Mouse (Mus musculus): Measurements from ENCODE around the gene Gm9821.
A peak's percentile ranks its signal among the peaks of the same experiment; 100 is the strongest.

Gene Gm9821

DNA sequence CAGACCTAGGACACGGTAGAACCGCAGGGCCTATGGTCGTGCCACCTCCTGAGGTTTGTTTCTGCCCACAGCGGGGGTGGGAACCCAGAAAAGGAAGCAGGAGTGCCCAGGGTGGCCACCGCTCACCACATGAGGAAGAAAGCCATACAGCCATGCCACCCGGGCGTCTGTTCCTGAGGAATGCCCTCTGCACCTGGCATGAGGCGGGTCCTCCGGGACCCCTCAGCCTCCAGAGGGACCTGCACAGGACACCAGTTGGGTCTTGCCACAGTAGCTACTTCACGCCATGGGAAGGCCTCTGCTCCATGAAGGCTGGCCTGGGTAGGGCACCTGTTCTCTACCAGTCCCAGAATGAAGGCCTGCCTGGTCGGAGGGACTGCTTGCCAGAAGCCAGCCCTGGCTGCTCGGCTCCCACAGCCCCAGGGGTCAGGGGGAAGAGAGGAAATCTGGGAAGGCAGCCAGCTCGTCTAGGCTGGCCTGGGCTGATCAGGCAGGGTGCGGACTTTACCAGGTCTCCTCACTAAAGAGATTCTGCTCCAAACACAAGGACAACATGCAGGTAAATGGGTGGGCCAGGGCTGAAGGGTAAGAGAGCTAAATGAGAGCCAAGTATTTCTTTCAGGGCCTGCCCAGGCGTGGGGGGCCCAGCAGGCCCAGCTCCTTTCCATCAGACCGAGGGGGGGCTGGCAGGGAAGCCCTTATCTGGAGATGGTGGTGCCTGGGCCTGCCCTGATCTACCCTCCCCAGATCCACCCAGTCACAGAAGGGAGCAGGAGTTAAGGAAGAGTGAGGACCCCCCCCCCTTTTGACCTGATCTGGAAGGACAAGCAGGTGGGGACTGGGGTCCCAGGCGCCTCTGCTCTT, 4.1 kb downstream of the Gm9821 start:
- peak; percentile 84 to 90 for DNase-seq

DNA sequence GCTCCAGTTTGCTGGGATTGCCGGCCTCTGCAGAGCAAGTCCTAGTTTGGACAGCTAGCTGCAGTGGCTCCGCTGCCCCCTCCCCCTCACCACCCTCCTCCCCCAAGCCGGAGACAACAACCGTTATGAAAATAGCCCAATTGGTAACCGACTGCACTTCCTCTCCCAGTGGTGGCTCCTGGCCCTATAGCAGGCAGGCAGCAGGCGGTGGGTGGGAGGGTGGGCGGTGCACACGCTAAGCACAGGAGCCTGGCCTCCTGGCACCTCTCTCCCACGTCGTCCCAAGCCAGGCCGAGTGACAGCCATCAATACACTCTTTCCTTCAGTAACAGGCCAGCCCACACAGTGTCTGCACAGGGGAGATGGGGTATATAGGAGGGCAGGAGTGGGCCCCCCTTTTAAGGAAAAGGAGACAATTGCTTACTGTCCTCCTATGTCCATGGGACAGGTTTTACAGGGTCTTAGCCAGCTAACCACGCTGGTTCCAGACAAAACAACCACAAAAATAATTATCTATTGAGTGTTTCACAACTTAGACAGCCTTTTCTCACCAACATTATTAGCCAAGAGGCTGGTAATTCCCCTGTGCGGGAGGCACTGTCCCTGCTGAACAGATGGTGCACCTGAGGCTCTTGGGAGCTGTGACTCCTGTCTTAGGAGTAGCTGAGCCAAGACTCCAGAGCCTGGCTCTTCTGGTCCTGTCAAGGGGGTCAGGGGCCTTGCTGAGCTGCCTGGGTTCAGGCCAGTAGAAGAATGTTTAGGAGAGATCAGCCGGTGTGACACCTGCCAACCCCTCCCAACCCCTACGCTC, 5.0 kb downstream of the Gm9821 start:
- DNase-seq, result peak; percentile 79 to 85

DNA sequence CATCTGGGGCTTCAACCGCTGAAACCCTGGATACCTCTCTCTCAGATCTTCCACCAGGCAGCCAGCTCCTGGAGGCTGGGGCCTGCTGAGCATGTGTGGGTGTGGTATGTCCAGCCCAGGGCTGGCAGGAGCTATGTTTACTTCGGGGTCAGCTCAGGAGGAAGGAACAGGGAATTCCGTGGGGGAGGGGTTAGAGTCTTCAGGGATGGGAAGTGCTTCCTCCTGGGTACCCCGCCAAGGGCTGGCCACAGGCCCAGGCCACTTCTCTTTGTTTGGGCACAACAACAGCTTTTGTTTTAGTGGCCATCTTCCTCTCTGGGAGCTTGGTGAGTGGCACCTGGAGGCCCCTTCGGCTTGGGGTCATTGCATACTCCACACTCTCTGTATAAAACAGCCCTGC, 8.3 kb downstream of the Gm9821 start:
- DNase-seq, result peak; percentile 66 to 73

DNA sequence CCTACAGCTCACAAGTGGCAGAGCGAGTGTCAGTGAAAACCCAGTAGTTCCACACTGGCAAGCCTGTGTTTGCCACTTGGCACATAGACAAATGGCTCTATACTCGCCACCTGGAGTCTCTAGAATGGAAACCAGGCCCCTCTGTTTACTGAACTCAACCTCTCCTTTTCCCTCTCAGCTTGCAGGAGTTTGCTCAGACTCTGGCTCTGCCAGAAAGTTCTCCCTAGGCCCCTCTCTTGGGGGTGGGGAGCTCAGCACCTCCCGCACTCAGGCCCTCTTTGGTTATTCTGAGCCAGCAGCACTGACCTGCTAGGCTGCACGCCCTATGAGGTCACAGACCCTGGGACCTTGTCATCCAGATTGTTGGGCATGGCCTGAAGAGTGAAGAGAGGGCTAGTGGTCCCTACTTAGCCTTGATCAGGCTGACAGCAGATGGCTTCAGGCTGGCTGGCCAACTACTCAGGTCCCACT, 9.7 kb downstream of the Gm9821 start:
- DNase-seq, result peak; percentile 73 to 76

DNA sequence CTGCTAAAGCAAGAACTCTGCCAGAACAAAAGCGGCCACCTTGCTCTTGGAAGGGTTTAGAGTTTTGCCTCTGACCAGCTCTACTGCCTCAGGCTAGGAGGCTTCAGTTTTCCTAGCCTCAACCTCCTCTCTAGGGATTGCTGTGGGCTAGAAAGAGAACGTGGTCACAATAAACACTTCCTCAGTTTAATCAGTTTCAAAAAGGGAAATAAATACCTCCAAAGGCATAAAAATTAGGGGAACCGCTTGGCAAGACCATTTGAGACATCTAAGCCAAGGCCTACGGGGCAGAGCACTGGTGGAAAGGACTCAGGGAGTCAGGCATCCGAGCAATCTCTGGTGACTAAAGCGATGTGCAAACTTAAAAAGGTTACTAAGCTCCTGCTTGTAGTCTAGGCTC, 10.4 kb downstream of the Gm9821 start:
- DNase-seq, result no peak

DNA sequence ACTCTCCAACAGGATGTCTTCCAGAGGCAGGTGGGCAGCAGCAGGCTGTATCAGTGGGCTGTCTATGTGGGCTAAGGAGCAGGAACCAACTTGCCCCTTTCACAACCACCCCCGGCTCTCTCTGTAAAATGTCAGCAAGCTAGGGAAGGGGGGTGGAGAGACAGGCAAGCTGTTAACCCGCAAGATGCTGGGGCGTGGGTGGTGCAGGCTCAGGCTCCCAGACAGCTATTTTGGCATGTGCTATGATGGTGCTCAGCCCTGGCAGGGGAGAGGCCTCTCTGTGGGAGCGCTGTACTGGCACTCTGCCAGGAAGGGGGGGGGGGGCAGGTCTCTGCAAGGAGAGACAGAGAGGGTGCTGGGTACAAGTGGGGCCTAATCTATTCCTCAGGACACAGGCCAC, 11.6 kb downstream of the Gm9821 start:
- peak; percentile 75 for DNase-seq

DNA sequence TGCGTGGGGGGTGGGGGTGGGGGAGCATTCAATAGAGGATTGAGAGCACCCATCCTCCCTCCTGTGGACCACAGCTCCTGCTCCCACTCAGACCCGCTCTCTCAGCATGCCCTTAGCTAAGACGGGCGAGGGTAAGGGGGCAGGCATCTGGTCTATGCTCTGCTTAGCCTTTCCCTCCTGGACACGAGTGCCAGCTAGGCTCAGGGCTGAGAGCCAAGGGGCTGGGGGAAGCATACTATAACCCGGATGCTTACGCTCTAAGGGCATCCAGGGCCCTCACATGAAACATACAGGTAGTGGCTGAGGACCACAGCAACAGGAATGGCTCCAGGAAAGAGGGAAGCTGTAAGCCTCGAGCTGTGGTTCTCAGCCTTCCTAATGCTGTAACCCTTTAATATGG, 12.5 kb downstream of the Gm9821 start:
- peak; percentile 71 to 75 for DNase-seq

DNA sequence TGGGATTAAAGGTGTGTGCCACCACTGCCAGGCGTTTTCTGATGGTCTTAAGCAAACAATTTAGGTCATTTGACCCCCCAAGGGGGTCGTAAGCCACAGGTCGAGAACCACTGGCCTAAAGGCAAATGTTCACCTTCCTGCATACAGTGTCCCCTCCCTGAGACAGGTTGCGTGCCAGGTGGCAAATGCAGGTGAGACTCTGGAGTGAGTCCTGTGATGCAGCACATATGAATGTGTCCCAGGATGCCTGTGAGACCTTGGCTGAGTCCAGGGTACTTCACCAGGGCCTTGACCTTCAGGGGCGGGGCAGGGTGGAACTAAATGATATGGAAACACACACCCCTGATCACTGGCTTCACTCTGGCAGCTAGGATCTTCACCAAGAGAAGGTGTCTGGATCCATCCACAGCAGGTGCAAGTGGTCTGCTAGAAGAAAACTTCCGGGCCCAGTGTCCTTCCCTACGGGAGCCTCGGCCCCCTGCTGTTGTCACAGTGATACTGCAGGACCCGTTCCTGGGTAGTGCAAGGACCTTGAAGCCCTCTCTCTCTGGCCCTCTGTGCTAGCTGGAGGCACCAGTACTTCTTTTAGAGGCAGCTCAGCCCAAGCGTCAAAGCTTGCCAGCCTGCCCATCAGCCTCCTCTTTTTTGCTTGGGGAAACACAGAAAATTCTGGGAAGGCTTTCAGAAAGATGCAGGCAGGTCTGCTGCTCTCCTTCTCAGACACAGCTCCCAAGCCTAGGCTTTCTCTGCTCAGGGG, 13.4 kb downstream of the Gm9821 start:
- peak; percentile 78 to 84 for DNase-seq

DNA sequence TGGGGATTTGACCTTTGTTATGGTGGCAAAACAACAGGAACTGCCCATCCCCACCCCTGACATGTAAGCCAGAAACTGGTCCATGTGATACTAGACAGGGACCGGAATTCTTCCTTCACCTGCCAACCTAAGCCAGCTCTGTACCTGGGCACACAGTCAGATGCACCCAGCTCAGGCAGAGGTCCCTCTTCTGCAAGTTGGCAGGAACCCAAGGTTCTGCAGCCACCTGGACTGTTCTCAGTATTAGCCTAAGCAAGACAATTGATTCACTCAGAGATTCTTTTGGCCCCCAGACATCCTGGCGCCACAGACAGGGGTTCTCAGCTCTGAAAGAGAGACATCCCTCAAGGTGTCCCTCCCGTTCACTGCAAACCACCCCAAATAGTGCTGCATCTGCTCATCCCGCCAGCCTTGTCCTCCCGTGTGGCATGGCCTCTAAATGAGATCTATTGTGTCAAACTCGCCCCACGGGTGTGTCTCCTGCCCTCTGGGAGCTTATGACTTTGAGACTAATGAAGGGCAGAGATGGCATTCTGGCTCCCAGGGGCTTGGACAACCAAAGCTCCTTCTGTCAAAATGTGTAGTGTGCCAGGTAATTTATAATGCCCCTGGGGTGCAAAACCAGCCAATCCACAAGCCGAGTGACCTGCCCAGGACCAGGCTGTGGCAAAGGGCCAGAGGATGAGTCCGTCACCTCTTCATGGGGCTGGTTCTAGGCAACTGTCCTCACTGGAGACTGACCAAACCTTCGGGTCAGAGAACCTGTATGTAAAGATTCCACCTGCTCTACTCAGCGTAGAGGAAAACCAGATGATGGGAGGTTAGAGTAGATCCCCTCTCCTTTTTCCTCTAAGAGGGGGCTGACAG, 14.3 kb downstream of the Gm9821 start:
- DNase-seq, result peak; percentile 89 to 92

DNA sequence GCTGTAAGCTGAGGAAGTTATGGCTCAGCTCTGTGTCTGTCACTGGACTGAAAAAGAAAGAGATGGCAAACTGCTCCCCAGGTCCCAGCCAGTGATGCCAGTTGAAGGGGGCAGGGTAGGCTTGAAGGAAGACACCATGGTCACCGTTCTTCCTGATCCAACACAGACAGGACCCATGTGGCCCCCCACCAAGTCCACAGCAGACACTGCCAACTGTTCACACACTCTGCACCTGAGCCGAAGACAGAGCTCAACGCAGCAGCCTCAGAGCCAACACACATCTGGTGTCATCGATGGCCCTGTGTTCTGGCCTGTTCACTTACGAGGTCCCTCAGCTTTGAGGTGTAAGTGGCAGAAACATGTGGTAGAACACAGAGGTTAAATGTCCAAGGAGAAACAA, 15.0 kb downstream of the Gm9821 start:
- DNase-seq, result peak; percentile 55 to 68

DNA sequence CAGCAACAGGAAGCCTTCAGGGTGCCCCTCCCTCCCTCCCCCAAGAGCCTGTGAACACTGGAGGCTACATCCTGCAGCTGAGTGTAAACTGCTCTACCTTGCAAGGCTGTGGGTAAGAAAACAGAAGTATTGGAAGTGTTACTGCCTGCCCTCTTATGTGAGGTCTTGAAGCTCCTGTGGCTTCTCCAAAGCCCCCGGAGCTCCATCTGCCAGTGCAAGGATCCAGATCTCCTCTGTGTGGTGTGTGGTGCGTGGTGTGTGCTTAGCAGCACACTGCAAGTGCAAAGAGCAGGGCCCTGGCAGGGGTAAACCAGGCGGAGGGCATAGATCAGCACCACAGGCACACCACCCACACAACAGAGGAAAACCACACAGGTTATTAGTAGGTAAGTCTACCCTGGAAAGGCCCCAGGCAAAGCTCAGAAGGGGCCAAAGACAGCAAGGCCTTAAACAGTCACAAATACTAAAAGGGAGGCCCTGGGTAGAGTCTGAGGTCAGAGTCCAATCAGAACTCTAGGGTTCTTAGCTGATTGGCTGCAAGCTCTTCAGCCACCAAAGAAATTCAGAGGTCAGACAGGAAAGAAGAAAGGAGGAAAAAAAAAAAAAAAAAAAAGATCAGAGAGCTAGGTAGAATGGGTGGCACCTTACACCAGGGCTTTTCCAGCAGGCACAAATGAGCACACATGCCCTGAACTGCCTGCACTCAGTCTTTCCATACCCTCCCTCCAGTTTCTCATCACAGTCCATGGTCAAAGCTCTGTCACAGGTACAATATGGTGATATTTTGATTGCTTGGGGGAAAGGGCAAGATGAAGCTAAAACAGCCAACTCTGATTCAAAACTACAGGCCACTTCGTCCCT, 16.6 kb downstream of the Gm9821 start:
- peak in 1 of 2 experiments; percentile 40 for DNase-seq

DNA sequence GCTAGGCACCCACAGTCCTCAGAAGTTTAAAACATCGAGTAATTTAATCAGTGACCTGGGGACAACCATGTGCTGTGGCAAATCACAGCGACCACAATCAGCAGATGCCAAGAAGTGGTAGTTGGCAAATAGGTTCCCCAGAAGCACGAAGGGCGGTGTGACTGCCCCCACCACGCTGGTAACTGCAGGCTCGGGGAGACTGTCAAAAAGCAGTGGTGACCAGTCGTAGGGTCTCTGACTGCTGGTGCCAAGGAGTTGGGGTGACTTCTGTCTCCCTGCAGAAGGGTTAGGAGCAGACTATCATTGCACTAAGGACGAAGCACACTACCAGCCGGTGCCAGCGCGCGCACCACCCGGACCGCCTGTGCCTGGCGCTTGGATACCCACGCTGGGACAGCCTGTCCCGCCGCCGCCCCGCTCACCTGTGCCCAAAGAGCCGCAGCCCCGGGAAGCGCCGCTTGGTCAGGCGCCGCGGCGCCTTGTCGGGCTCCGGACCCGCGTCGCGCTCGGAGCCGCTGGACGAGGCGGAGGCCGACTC, 17.4 kb downstream of the Gm9821 start:
- DNase-seq, result peak; percentile 63 to 70

DNA sequence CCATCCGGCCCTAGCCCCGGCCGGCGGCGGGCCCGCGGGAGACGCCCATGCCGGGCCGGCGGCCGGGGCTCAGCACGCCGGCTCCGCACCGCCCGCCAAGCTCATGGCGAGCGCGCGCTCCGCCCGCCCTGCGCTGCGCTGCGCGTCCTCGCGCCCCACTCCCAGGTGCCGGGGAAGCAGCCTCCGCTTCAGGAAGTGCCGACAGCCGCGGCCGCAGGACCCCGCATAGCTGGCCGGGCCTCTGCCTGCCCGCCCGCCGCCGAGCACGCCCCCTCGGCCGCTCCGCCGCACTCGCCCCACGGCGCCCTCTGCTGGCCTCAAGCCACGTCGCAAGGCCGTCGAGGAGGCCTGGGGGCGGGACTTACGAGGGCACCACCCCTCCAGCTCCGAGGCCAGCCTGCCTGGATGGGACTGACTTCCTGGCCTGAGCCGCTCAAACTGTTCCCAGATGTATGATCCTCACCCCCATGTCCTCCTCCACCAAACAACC, 18.0 kb downstream of the Gm9821 start:
- DNase-seq, result peak; percentile 99

DNA sequence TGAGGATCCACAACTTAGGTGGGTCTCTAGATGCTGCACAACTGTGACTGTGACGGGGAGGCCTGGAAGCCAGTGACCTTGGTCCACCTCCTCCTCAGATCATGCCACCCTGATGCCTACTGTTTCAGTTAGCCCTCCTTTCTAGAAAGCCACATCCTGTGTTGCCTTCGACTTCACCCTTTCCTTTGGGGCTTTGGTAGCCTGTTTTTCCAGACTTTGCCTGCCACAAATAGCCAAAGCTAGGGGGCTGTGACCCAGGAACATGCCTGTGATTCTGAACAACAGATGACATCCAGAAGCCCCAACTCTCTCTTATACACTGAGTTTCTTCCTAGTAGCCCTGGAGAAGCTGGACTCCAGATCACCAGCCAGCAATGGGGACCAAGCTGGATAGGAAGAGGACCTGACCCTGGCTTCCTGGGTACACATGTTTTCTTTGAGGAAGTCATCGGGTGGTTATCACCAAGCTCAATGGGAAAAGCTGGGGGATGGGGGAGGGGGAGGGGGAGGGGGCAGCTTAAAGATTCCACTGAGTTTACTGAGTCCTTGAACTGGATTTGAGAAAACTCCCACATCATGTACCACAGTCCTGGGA, 19.2 kb downstream of the Gm9821 start:
- DNase-seq, result no peak

DNA sequence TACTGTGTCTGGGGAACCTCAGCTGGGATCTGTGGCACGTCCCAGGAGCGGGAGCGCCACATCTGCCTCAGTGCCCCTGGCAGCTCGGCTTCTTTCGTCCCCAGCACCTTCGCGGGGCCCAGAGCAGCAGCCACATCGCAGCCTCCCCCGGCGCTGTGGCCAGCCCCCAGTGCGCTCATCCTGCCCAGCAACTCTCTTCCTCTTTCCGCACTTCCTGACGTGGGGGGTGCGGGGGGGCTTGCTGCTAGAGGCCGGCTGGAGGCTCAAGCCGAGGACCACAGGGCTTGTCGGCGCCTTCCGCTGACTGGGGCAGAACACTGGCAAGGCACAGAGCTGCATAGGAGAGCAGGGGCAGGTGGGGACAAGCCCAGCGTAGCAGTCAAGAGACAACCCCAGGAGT, 19.9 kb downstream of the Gm9821 start:
- DNase-seq, result peak; percentile 38 to 44

DNA sequence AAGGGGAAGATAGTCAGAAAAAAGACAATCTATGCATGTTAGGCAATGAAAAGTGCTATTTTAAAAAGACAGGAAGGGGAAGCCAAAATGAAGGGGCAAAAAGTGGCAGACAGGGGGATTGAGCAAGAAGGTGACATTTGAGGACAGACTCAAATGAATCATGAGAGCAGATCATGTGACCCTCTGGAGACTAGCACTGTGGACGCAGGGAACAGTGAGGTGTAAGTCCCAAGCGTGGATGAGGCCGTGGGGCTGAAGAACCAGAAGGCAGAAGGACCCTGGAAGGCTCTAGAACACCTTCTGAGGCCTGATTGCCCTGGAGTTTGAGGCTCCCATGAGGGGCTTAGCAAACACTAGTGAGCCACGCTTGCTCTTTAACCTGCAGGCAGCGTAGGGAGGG, 20.9 kb downstream of the Gm9821 start:
- no peak for DNase-seq

DNA sequence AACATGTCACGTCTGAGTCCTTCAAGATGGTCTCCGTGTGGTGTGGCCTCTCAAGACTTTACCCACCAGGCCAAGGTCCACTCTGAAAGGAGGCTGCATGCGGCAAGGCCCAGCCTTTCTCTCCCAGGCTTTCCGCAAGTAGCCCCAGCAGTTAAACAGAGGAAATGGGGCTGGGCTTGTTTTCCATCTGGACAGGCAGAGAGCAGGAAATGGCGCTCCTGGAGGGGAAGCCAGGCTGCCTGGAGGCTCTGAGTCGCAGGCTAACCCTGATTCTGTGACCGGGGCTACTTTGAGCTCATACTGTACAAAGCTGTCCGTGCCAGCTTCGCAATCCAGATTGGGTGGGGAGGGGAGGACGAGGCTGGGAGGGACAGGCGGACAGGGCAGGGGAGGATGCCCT, 22.5 kb downstream of the Gm9821 start:
- no peak for DNase-seq

DNA sequence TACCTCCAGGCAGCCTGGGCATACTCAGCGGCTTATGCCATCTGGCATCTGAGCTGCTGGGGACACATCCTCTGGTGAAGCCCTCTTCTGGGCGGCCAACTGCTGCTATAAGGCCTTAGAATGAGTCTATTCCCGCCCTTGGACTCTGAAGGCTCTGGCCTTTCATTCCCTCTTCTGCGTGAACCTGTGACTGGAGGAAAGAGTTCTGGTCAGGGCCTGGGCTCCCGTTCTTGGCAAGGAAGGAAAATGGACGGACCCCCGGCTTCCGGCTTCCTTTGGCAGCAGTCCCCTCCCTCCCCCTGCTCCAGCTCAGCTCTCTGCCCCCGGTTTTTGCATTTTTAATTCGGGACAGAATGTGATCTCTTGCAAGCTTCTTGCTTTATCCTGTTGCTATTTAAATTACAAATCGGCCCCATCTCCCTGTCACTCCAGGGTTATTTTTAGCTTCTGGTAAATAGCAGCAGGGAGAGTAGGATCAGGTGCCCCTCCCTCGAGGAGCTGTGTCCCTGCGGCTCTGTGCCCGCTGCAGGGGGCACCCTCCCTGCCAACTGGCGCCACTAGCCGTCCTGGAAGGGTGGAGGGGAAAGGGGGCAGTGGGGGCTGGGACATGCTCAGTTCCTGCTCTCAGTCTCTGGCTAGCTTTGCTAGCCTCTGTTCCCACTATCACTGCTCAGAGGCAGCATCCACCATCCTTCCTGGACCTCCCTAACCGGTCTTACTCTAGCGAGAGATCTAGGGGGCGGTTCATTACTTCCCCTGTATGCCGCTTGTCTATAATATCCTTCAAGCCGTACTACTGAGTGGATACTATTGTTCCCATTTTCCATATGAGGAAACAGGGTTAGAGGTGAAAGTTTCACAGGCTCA, 26.0 kb downstream of the Gm9821 start:
- DNase-seq, result peak; percentile 83 to 91

DNA sequence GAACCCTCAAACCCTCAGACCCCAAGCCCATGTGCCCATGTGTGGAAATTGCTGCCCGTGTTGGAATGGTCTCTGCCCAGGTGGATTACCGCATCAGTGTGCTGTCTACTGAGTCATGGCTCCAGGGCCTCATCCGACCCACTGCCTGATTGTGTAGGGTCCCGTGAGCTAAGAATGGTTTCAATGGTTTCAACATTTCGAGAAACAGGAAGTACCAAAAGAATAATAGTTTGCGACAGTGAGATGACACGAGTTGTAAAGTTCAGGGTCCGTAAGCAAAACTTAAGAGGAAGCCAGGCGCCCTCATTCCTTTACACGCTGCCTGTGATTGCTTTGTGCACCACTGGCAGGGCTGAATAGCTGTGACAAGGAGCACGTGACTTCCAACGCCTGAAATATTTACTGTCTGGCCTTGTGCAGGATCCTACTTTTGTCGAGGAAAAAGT, 26.6 kb downstream of the Gm9821 start:
- DNase-seq, result no peak

Data from cerebellum, postnatal 10 days (tissue).